Mouse (Mus musculus) forebrain, embryonic 11.5 days (tissue): ENCODE measurements around the gene Ogfod2. TPM values are rescaled to one million over a fixed set of nuclear protein-coding genes. Genes with fewer than 3 reads are reported as not detected.
A peak's percentile ranks its signal among the peaks of the same experiment; 100 is the strongest.

Experiments
- ATAC-seq: fragments of 200-750 bp; cut with Nextera tagmentation; replicated peaks from 2 replicates; pipeline ENCODE4 v1.8.0; 2017; ENCODE audit warnings: moderate TSS enrichment; ENCODE audit not compliant: low FRiP score
- DNase-seq: peaks from one replicate; pipeline ENCODE4 v3.0.0-alpha.2; 2017; ENCODE audit warnings: low spot score
- H3K27ac ChIP-seq: fragments of 300-500 bp; sonication (generic); 2 replicates; pipeline ENCODE4 v1.5.1; 2014; ENCODE audit warnings: low read depth, low read length
- H3K27me3 ChIP-seq: fragments of 300-500 bp; sonication (generic); 2 replicates; pipeline ENCODE4 v1.6.1; 2014; ENCODE audit warnings: mild to moderate bottlenecking, low read length, mixed read lengths; ENCODE audit not compliant: control insufficient read depth, insufficient read depth
- H3K36me3 ChIP-seq: fragments of 300-500 bp; sonication (generic); 2 replicates; pipeline ENCODE4 v1.6.1; 2014; ENCODE audit warnings: mild to moderate bottlenecking, low read length, moderate library complexity, mixed read lengths; ENCODE audit not compliant: control insufficient read depth, insufficient read depth
- H3K4me1 ChIP-seq: fragments of 300-500 bp; sonication (generic); replicated peaks from 2 replicates; pipeline ENCODE4 v1.6.1; 2014; ENCODE audit warnings: low read length, mixed read lengths; ENCODE audit not compliant: control insufficient read depth, insufficient read depth
- H3K4me2 ChIP-seq: fragments of 300-500 bp; sonication (generic); 2 replicates; pipeline ENCODE4 v1.6.1; 2014; ENCODE audit warnings: low read depth, mild to moderate bottlenecking, low read length, moderate library complexity, mixed read lengths; ENCODE audit not compliant: severe bottlenecking
- H3K4me3 ChIP-seq: fragments of 300-500 bp; sonication (generic); 2 replicates; pipeline ENCODE4 v1.5.1; 2014; ENCODE audit warnings: low read depth, low read length
- H3K9ac ChIP-seq: fragments of 300-500 bp; sonication (generic); 2 replicates; pipeline ENCODE4 v1.6.1; 2014; ENCODE audit warnings: low read length
- H3K9me3 ChIP-seq: fragments of 300-500 bp; sonication (generic); 2 replicates; pipeline ENCODE4 v1.6.1; 2016; ENCODE audit warnings: low read length, mixed read lengths; ENCODE audit not compliant: control insufficient read depth
- WGBS: fragments of 180-500 bp; shearing (Covaris S2); extraction: QIAGEN DNeasy Blood & Tissue Kit; methylation state at CpG from one replicate; pipeline ENCODE4 v1.1.7; 2014; 5-methylcytosine and 5-hydroxymethylcytosine counted together
- polyA plus RNA-seq: library from polyadenylated mRNA; unstranded; fragments of >200 nt; fragmentation: Nextera tagmentation; extraction: Ambion mirVana; gene quantifications from 2 replicates; pipeline ENCODE4 v1.2.1, GENCODE M21; 2014

Ogfod2 gene
- polyA plus RNA-seq, 1 experiment from 2014 or later: 14.5 TPM

DNA sequence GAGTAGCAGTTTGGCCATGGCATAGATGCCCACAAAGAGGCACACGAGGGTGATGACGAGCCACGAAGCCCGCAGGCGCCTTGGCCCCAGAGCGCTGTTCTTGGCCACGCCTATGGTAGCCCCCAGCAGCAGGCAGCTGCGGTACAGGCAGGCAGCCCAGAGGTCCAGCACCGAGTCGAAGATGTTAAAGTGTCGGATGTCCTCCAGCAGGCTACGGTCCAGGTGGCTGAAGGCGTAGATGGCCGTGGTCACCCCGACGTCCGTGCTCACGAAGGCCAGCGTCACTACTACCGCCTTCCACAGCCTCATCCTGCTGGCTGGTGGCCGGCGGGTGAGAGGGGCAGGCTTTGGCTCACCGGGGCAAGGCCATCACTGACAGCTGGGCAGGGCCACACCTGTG, 22.2 kb upstream of the Ogfod2 start:
- Histone ChIP-seq H3K9ac (no peak overlapping the region), H3K27me3 (peaks cover 3% of the 10 kb centered on the region), H3K36me3 (no peaks in the 10 kb centered on the region), H3K27ac (no peak overlapping the region), H3K4me3 (no peak overlapping the region), H3K9me3 (no peaks in the 10 kb centered on the region), H3K4me2 (no peak overlapping the region), H3K4me1 (no peaks in the 10 kb centered on the region; the same call in 1 of the 2 replicates)
- 90% methylated on average over 23 of the region's 23 CpGs for WGBS
- no peak for ATAC-seq
- DNase-seq: no peak

DNA sequence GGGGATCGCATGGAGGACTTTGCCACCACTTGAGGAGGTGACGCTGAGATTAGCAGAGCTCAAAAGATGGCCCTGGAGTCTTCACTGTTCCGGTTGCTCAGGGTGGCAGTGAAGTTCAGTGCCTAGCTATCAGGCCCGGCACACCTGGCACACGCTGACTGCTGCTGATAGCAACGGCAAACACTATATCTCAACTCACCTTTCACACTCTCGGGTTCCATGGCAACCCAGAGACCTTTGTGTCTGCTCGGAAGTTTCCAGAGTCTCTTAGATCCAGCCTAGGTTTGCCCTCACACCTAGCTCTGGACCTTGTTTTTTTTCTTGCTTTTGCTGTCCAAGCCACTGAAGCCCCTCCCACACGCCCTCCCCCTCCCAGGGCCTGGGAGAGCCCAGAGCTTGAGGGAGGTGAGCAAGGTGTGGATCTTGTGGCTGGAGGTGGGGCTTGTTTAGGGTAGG, 20.1 kb upstream of the Ogfod2 start:
- H3K27me3 ChIP-seq: peaks cover 3% of the 10 kb centered on the region
- no peaks in the 10 kb centered on the region for H3K9me3 ChIP-seq
- no peak overlapping the region for H3K9ac ChIP-seq
- no peak overlapping the region for H3K4me3 ChIP-seq
- no peak overlapping the region for H3K4me2 ChIP-seq
- ATAC-seq (no peak), DNase-seq (no peak)
- no peaks in the 10 kb centered on the region; the same call in 1 of the 2 replicates for H3K4me1 ChIP-seq
- H3K27ac ChIP-seq: no peak overlapping the region
- no peaks in the 10 kb centered on the region for H3K36me3 ChIP-seq
- 67% methylated on average over 9 of the region's 9 CpGs for WGBS

DNA sequence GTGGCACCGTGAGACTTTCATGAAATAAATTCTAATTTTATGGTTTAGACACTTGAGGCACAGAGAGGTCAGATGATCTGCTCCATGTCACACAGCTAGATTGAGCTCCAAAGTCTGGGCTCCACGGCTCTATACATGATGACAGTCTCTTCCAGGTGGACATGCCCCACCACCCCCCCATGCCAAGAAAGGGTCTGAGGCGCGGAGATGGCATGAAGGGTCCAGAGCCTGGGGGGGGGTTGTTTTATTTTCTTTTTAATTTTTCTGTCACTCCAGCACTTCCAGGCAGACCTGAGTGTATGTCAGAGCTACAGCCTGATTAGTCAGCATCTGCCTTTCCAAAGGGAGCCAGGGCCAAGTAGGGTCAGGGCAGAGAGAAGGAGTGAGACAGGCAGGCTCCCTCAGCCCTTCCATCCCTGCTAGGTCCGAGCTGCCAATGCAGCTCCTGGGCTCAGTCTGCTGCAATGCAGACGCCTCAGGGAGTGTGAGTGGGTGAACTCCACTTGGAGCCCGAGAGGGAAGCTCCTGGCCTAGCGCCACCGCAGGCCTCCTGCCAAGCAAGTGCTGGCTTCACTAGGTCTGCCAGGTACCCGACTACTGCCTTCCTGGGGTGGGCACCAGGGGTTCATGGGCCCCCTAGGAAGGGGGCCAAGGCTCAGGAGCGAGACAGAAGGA, 18.8 kb upstream of the Ogfod2 start:
- no peak for ATAC-seq

DNA sequence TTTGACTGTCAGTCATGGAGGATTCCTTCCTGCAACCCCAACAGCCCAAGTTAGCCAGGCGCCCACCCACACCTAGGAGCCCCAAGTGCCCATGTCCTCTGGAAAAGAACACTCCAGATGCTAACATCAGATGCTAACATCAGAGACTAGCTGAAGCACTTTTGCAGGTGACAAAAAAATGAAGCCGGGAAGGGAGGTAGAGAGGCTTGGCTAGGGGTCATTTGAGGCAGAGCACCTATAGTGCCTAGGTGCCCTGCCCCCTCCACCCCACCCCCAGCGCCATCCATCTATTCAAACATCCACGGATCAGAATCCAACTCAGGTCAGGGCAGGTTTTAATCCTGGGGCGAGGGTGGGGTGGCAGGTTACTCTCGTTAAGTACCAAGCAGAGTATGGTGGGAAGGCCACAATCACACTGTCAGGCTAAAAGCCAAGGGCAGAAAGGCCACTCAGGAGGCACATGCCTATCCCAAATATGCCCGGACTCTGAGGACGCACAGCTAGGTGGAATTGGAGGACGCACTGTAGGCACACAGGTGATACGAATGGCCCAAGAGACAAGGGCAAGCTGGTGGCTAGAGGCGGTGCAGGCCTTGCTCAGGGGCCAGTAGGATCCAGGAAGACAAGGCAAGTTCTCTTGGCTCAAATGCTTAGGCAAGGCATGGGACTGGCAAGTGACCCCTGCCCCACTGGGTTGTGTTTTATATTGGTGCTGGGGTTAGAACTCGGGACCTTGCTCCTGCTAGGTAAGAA, 18.1 kb upstream of the Ogfod2 start:
- peaks cover 3% of the 10 kb centered on the region for H3K27me3 ChIP-seq
- H3K9ac ChIP-seq: no peak overlapping the region
- DNase-seq (no peak), ATAC-seq (no peak)
- H3K4me2 ChIP-seq: no peak overlapping the region
- H3K9me3 ChIP-seq: no peaks in the 10 kb centered on the region
- no peaks in the 10 kb centered on the region; the same call in 1 of the 2 replicates for H3K4me1 ChIP-seq
- H3K4me3 ChIP-seq: no peak overlapping the region
- WGBS: 84% methylated on average over 12 of the region's 12 CpGs
- no peak overlapping the region for H3K27ac ChIP-seq
- H3K36me3 ChIP-seq: no peaks in the 10 kb centered on the region

More for the DNA sequence above, 18.8 kb upstream of the Ogfod2 start:
- H3K9me3 ChIP-seq: no peaks in the 10 kb centered on the region
- DNase-seq: no peak
- H3K36me3 ChIP-seq: no peaks in the 10 kb centered on the region
- H3K4me3 ChIP-seq: no peak overlapping the region
- H3K27ac ChIP-seq: no peak overlapping the region
- 75% methylated on average over 11 of the region's 11 CpGs for WGBS
- H3K9ac ChIP-seq: no peak overlapping the region
- no peak overlapping the region for H3K4me2 ChIP-seq
- no peaks in the 10 kb centered on the region; the same call in 1 of the 2 replicates for H3K4me1 ChIP-seq
- H3K27me3 ChIP-seq: peaks cover 3% of the 10 kb centered on the region

DNA sequence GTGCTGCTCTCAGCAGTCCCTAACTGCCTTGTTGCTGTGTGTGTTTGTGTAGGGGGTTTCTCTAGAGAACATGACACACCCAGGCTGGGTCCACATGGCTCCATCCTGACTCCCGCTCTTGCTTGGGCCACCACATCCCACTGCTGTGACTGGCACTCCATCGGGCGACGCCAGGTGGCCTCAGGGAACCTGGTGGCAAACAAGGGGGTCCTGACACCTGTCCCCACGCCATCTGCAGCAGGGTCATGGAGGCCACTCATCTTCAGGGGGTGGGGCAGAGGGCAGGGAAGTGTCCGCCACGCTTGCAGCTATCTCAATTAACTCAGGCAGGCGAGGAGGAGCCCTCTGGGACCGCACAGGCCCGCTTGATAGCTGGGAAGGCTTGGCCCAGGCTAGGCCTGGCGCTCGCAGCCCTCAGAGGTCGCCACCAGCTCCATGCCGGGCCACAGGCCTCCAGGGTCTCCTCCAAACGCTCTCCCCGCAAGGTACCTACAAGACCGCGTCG, 17.0 kb upstream of the Ogfod2 start:
- Histone ChIP-seq H3K27me3 (peaks cover 3% of the 10 kb centered on the region), H3K4me1 (no peaks in the 10 kb centered on the region; the same call in 1 of the 2 replicates), H3K9ac (peak overlapping the region; percentile 49), H3K36me3 (no peaks in the 10 kb centered on the region), H3K4me2 (peak overlapping the region; percentile 65), H3K4me3 (peak overlapping the region; percentile 28), H3K27ac (no peak overlapping the region), H3K9me3 (no peaks in the 10 kb centered on the region)
- WGBS: 9% methylated on average over 19 of the region's 19 CpGs
- DNase-seq: no peak
- ATAC-seq: peak; percentile 65; the same call in 1 of the 2 replicates

DNA sequence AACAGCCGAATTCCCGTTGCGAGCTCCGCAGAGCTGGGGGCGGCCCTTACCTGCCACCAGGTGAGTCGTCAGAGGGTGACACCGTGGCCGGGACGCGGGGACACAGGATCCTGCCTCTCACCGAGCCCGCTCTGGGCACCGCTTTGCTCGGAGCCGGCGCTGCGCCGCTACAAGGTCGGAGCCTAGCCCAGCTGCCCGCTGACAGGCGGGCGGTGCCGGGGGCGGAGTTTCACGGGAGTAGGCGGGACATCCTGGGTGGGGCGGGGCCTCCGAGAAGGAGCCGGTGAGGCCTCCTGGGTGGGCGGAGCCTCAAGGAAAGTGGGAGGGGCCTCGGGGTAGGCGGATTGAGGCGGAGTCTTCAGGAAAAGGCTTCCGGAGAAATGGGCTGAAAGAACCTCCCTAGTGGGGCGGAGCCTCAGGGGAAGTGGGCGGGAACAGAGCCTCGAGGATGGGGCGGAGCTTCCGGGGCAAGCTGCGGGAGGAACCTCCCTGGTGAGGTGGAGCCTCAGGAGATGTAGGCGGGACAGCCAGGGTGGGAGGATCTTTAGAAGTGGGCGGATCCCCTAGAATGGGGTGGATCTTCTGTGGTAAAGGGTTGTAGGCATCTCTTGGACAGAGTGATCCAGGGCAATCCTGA, 16.4 kb upstream of the Ogfod2 start, which contains the start of gene Abcb9:
TSS of gene Abcb9 (minus strand) at position 203 of the 637 bp plus-strand sequence.
- Histone ChIP-seq H3K27ac (no peak within 1 kb of the TSS), H3K27me3 (peaks cover 3% of the 10 kb centered on the region), H3K9me3 (no peaks in the 10 kb centered on the region), H3K4me1 (no peaks in the 10 kb centered on the region; the same call in 1 of the 2 replicates), H3K36me3 (no peaks in the 10 kb centered on the region), H3K9ac (peak within 1 kb of the TSS; percentile 49), H3K4me3 (peak within 1 kb of the TSS; percentile 28), H3K4me2 (peak within 1 kb of the TSS; percentile 65)
- DNase-seq: peak; percentile 93
- WGBS: 1% methylated on average over 42 of the region's 42 CpGs
- peak; percentile 82 for ATAC-seq

DNA sequence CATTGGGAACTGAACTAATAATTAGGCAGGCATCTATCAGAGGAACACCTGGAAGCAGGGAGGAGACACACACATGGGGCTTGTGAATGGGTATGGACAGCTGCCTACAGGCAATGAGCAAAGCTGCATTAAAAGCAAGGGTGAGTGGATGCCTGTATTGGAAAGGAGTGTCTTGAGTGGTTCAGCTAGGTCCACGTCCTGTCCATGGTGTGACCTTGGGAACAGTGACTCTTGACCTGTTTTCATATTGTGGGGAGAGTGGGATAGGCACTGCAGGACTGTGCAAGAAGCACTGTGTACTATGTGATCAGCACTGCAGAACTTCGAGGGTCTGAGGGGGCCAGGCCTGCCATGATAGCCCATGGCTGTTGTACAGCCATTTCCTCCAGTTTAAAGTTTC, 13.2 kb upstream of the Ogfod2 start:
- ATAC-seq: no peak
- Histone ChIP-seq H3K9ac (no peak overlapping the region), H3K4me3 (no peak overlapping the region), H3K4me1 (no peaks in the 10 kb centered on the region; the same call in 1 of the 2 replicates), H3K27me3 (peaks cover 3% of the 10 kb centered on the region), H3K4me2 (no peak overlapping the region), H3K9me3 (no peaks in the 10 kb centered on the region), H3K36me3 (no peaks in the 10 kb centered on the region), H3K27ac (no peak overlapping the region)
- DNase-seq: no peak
- WGBS: 81% methylated on average over 2 of the region's 2 CpGs
